Mouse (Mus musculus): ENCODE measurements around the gene Lmntd2. TPM values are rescaled to one million over a fixed set of nuclear protein-coding genes. Genes with fewer than 3 reads are reported as not detected.
A peak's percentile ranks its signal among the peaks of the same experiment; 100 is the strongest.

Lmntd2 gene
- polyA plus RNA-seq, 1 experiment = 3.1 TPM

GRCm38 (mm10) chr7:141215101-141215879, 1.4 kb upstream of the Lmntd2 start, which contains the start of gene Rassf7:
Gene Rassf7 (plus strand): TSS chr7:141215860.
- no peak for TF ChIP-seq CTCF (IDR thresholded peaks at IDR 0.05; ENCODE audit: borderline replicate concordance, extremely low read depth, insufficient read depth, insufficient read length)
- peak; percentile 49; the same call in 1 of the 2 replicates for TF ChIP-seq POLR2A (IDR thresholded peaks at IDR 0.05; ENCODE audit: borderline replicate concordance, extremely low read depth, insufficient read depth, insufficient read length, poor library complexity, severe bottlenecking)
- peak; percentile 98 for DNase-seq (ENCODE audit: low read depth)

- no peak for DNase-seq (ENCODE audit: low read depth)
- TF ChIP-seq POLR2A (IDR thresholded peaks at IDR 0.05; ENCODE audit: borderline replicate concordance, extremely low read depth, insufficient read depth, insufficient read length, poor library complexity, severe bottlenecking) = no peak
- TF ChIP-seq CTCF (IDR thresholded peaks at IDR 0.05; ENCODE audit: borderline replicate concordance, extremely low read depth, insufficient read depth, insufficient read length) = no peak
Observed at GRCm38 (mm10) chr7:141214310-141214709, 430 bp upstream of the Lmntd2 start.

GRCm38 (mm10) chr7:141213133-141213532, 747 bp downstream of the Lmntd2 start:
- no peak for TF ChIP-seq POLR2A (IDR thresholded peaks at IDR 0.05; ENCODE audit: borderline replicate concordance, extremely low read depth, insufficient read depth, insufficient read length, poor library complexity, severe bottlenecking)
- no peak for TF ChIP-seq CTCF (IDR thresholded peaks at IDR 0.05; ENCODE audit: borderline replicate concordance, extremely low read depth, insufficient read depth, insufficient read length)
- no peak for DNase-seq (ENCODE audit: low read depth)

- no peak for DNase-seq (ENCODE audit: low read depth)
- TF ChIP-seq CTCF (IDR thresholded peaks at IDR 0.05; ENCODE audit: borderline replicate concordance, extremely low read depth, insufficient read depth, insufficient read length) = no peak
- TF ChIP-seq POLR2A (IDR thresholded peaks at IDR 0.05; ENCODE audit: borderline replicate concordance, extremely low read depth, insufficient read depth, insufficient read length, poor library complexity, severe bottlenecking) = no peak
Observed at GRCm38 (mm10) chr7:141210606-141211131, 3.2 kb downstream of the Lmntd2 start.

GRCm38 (mm10) chr7:141210137-141210536, 3.7 kb downstream of the Lmntd2 start:
- TF ChIP-seq POLR2A (IDR thresholded peaks at IDR 0.05; ENCODE audit: borderline replicate concordance, extremely low read depth, insufficient read depth, insufficient read length, poor library complexity, severe bottlenecking) = no peak
- TF ChIP-seq CTCF (IDR thresholded peaks at IDR 0.05; ENCODE audit: borderline replicate concordance, extremely low read depth, insufficient read depth, insufficient read length) = no peak
- DNase-seq (ENCODE audit: low read depth) = no peak

- no peak for DNase-seq (ENCODE audit: low read depth)
- TF ChIP-seq POLR2A (IDR thresholded peaks at IDR 0.05; ENCODE audit: borderline replicate concordance, extremely low read depth, insufficient read depth, insufficient read length, poor library complexity, severe bottlenecking) = no peak
- TF ChIP-seq CTCF (IDR thresholded peaks at IDR 0.05; ENCODE audit: borderline replicate concordance, extremely low read depth, insufficient read depth, insufficient read length) = no peak
Observed at GRCm38 (mm10) chr7:141209526-141209925, 4.4 kb downstream of the Lmntd2 start.

- TF ChIP-seq POLR2A (IDR thresholded peaks at IDR 0.05; ENCODE audit: borderline replicate concordance, extremely low read depth, insufficient read depth, insufficient read length, poor library complexity, severe bottlenecking) (no peak), CTCF (IDR thresholded peaks at IDR 0.05; ENCODE audit: borderline replicate concordance, extremely low read depth, insufficient read depth, insufficient read length) (no peak)
- DNase-seq (ENCODE audit: low read depth) = no peak
Observed at GRCm38 (mm10) chr7:141206182-141206937, 7.5 kb downstream of the Lmntd2 start.

GRCm38 (mm10) chr7:141205504-141205903, 8.4 kb downstream of the Lmntd2 start:
- DNase-seq (ENCODE audit: low read depth) = no peak
- no peak for TF ChIP-seq POLR2A (IDR thresholded peaks at IDR 0.05; ENCODE audit: borderline replicate concordance, extremely low read depth, insufficient read depth, insufficient read length, poor library complexity, severe bottlenecking)
- no peak for TF ChIP-seq CTCF (IDR thresholded peaks at IDR 0.05; ENCODE audit: borderline replicate concordance, extremely low read depth, insufficient read depth, insufficient read length)

GRCm38 (mm10) chr7:141204546-141204945, 9.3 kb downstream of the Lmntd2 start:
- no peak for TF ChIP-seq CTCF (IDR thresholded peaks at IDR 0.05; ENCODE audit: borderline replicate concordance, extremely low read depth, insufficient read depth, insufficient read length)
- no peak for TF ChIP-seq POLR2A (IDR thresholded peaks at IDR 0.05; ENCODE audit: borderline replicate concordance, extremely low read depth, insufficient read depth, insufficient read length, poor library complexity, severe bottlenecking)
- no peak for DNase-seq (ENCODE audit: low read depth)

- TF ChIP-seq CTCF (IDR thresholded peaks at IDR 0.05; ENCODE audit: borderline replicate concordance, extremely low read depth, insufficient read depth, insufficient read length) = no peak
- no peak for TF ChIP-seq POLR2A (IDR thresholded peaks at IDR 0.05; ENCODE audit: borderline replicate concordance, extremely low read depth, insufficient read depth, insufficient read length, poor library complexity, severe bottlenecking)
- no peak for DNase-seq (ENCODE audit: low read depth)
Observed at GRCm38 (mm10) chr7:141198121-141198520, 15.8 kb downstream of the Lmntd2 start.

- no peak for DNase-seq (ENCODE audit: low read depth)
- TF ChIP-seq CTCF (IDR thresholded peaks at IDR 0.05; ENCODE audit: borderline replicate concordance, extremely low read depth, insufficient read depth, insufficient read length) (no peak), POLR2A (IDR thresholded peaks at IDR 0.05; ENCODE audit: borderline replicate concordance, extremely low read depth, insufficient read depth, insufficient read length, poor library complexity, severe bottlenecking) (no peak)
Observed at GRCm38 (mm10) chr7:141196619-141197282, 17.1 kb downstream of the Lmntd2 start.

All from brain, embryonic 14.5 days (tissue).